Mouse (Mus musculus) heart, postnatal 14 days (tissue): Measurements from ENCODE around the gene Nanos3. TPM values are rescaled to one million over a fixed set of nuclear protein-coding genes. Genes with fewer than 3 reads are reported as not detected.

ENCODE experiments used
- DNase-seq, 2 experiments: peaks; one replicate each; pipeline ENCODE4 v3.0.0; 2021 to 2022
- intact Hi-C: fragments of 180-260 bp; cut with DNase I; formaldehyde crosslinking; loops from one replicate; pipeline ENCODE4 v1.15.1; 2025
- long read RNA-seq, 2 experiments: library from polyadenylated mRNA; stranded (forward); transcript quantifications; one replicate each; pipeline ENCODE4 v2.0.0; 2021
- total RNA-seq, 2 experiments: library from RNA; stranded (reverse); gene quantifications; 2 replicates each; pipeline ENCODE4 v1.2.3; 2021

The Nanos3 gene
- total RNA-seq = 1 to 10 TPM; 1.8 to 2.0 TPM
- long read RNA-seq, experiment 1 = 0 reads
- long read RNA-seq, experiment 2, partial matches to known transcripts = 0 of 4 reads
- long read RNA-seq, experiment 2, other reads (novel, unspliced or antisense) = 4 of 4 reads

- intact Hi-C loops = no loop called here
- DNase-seq = no peak
Measured at GRCm38 (mm10) chr8:84185117-84185516, at the start of gene Nanos3. Gene Nanos3, minus strand, starts transcription at chr8:84185217.

DNA sequence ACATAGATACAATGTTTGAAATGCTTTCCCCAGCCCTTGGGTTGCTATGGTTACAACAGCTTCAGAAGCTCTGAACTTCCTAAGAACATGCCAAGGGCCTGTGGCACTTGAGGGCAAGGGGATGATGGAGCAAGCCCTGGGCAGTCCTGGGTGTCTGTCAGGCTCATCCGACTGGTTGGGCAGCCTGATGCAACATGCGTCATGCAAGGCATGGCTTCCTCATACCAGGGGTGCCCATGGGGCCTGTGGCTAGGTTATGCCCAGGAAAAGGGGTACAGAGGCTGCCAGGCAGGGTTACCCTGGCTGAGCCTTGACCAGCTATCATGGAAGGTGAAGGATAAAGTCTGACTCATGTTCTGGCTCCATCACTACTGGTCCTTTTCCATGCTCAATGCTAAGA is 48.0 kb upstream of the Nanos3 start:
- intact Hi-C loops = loop anchor here (10.0 kb wide), 1 partner anchor 52 kb away; no protein-coding TSS in a partner anchor
- DNase-seq = no peak

DNA sequence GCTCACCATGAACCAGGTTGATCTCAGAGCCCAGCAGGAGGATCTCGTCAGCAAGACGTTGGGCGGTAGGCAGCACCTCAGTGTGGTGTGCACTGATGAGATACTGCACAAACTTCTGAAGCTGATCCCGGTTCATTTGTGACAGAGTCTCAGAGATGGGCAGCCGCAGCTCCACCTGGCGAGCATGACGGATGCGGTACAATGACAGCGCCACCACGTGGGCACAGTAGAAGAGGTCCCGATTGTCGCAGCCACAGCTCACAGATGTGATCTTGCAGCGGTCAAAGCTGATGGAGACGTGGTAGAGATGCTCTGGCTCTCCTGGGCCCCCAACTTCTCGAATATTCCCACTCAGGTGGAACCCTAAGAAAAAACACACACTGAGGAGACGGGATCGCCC is 45.7 kb upstream of the Nanos3 start:
- intact Hi-C loops = loop anchor here (10.0 kb wide), 1 partner anchor 54 kb away; no protein-coding TSS in a partner anchor
- no peak for DNase-seq

DNA sequence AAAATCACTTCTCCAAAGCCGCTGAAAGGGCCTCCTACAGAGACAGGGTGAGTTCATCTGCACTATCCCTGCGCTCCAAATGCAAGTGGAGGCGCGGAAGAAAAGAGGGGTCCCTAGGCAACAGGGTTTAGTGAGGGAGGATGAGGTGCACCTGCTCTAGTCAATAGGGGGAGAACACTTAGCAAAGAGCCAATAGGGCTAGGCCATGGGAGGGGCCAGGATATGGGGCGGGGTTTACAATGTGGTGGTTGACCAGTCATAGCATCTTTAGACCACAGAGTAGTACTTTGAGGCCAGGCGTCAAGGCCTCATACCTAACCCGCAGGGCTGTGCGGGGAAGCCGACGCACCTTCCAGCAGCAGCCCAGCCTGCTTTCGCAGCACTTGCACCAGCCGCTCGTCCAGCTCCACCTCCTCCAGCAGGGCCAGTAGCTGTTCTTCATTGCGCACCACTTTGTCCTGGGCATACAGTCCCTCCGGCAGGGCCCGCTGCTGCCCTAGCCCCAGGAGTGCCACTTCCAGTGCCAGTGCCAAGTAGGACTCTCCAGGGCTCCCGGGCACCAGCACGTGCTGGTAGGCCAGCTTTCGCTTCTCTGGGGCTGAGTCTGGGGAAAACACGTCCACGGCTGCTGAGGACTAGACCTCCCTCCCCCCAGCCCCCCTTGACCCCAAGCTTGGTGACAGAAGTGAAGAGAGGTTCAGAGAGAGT is 38.5 kb upstream of the Nanos3 start:
- intact Hi-C loops = no loop called here
- no peak for DNase-seq

DNA sequence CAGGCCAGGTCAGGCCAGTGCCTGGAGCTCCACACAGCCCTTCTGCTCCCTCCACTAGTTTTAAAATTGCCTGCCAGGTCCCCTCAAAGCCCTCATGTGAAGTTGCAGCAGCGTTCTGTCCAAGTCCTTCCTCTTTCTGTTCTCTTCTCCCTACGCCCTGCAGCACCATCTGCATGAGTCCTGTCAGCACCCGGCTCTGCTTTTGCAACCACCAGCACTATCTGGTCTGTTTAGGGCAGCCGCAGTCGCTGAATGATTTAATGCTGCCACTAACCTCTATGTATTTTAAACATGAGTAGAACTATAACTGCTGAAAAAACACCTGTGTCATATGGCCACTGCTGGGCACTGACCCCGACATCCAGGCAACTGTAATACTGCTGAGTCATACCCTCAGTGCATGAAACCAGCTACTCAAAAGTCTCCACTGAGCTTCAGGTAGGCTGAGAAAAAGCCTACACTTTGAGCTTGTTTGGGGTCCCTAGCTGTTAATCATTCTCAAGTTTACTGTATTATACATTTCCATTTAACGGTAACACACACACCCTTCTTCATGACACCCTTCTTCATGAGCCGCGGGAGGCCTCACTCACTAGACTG is 37.6 kb upstream of the Nanos3 start:
- intact Hi-C loops = no loop called here

DNA sequence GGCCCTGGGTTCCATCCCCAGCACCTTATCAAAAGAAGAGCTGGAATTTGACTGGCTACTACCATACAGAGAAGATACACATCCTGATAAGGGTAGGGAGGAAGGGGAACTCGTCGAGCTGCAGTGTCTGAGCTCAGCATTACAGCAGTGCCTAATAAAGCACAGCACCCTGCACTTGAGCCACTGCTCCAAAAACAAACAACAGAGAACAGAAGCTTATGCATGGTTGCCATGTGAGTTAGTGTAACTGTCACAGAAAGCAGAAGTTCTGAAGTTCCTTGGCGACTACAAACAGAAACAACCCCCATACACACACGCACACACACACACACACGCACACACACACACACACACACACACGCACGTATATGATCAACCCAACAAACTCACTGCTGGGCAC is 35.1 kb upstream of the Nanos3 start:
- DNase-seq = no peak
- intact Hi-C loops = no loop called here

More for the DNA sequence above, 37.6 kb upstream of the Nanos3 start:
- DNase-seq = no peak

- no peak for DNase-seq
Measured at GRCm38 (mm10) chr8:84218143-84218542, 33.1 kb upstream of the Nanos3 start.

GRCm38 (mm10) chr8:84217206-84217605 is 32.2 kb upstream of the Nanos3 start:
- intact Hi-C loops = no loop called here
- DNase-seq = no peak

More at GRCm38 (mm10) chr8:84218143-84218542, 33.1 kb upstream of the Nanos3 start:
- intact Hi-C loops = no loop called here

- intact Hi-C loops = no loop called here
- DNase-seq = no peak
Measured at GRCm38 (mm10) chr8:84213277-84213676, 28.3 kb upstream of the Nanos3 start.

- DNase-seq = no peak
- intact Hi-C loops = loop anchor here (1.0 kb wide), 1 partner anchor 26 kb away; no protein-coding TSS in a partner anchor
Measured at GRCm38 (mm10) chr8:84211881-84212563, 27.0 kb upstream of the Nanos3 start.

DNA sequence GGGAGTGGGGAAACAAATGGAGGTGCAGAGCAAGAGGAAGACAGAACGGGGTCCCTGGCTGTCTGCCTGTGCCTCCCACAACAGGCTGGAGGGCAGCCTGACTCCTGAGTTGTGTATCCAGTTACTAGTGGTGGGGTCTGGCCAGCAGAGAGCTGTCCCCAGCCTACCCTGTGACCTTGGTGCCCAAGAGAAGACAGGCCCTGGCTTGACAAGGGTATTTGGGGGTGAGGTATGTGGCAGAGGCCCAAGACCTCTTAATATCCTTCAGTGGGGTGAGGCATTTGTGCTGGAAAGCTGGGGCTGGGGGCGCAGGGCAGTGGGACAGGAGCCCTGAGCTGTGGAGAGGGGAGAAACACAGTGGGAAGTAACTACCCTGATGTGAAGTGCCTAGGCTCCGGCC is 26.2 kb upstream of the Nanos3 start:
- intact Hi-C loops = loop anchor here (1.0 kb wide), 1 partner anchor 25 kb away; no protein-coding TSS in a partner anchor
- peak in 1 of 2 experiments; percentile 56 for DNase-seq

- intact Hi-C loops = no loop called here
- peak; percentile 84 to 92 for DNase-seq
Measured at GRCm38 (mm10) chr8:84210167-84210791, 25.3 kb upstream of the Nanos3 start.

- intact Hi-C loops = no loop called here
- DNase-seq = no peak
Measured at GRCm38 (mm10) chr8:84208381-84209380, 23.7 kb upstream of the Nanos3 start.

DNA sequence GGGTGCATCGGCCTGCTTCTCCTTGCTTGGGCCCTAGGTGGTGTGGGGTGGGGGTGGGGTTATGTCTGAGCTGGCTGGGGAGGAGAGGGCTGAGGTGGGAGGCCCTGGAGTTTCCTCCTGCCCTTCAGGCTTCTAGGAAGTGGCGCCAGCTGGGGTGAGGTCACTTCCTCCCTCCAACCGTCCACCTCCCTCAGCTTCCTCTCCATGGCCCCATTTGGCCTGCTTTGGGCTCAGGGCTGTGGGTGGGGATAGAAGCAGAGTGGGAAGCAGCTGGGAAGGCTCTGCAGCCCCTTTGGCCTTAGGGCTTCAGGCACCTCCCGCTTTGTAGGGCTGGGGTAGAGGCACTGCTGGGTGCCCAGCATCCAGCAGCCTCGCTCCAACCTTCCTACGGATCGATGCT is 22.8 kb upstream of the Nanos3 start:
- intact Hi-C loops = no loop called here
- peak; percentile 76 to 82 for DNase-seq

DNA sequence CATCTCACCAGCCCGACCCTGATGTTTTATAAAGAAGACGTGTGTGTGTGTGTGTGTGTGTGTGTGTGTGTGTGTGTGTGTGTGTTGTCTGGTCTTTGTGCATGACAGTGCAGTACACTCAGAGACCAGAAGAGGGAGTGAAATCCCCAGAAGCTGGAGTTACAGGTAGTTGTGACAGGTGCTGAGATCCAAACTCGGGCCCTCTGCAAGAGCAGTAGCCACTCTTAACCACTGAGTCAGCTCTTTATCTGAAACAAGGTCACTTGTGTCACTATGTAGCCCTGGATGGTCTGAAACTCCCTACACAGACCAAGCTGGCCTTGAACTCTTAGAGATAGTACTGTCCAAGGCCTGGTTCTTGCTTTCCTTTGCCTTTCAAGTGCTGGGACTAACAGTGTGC is 21.6 kb upstream of the Nanos3 start:
- DNase-seq = no peak
- intact Hi-C loops = no loop called here

DNA sequence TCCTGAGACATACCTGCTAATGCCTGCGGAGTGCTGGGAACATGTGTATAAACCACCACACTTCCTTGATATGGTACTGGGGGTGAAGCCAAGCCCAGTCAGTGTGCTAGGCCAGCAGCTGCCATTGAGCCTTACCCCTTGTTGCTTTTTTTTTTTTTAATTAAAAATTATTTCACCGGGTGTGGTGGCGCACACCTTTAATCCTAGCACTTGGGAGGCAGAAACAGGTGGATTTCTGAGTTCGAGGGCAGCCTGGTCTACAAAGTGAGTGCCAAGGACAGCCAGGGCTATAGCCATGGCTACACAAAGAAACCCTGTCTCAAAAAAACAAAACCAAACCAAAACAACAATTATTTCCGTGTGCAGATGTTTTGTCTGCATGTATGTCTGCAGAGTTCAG is 20.1 kb upstream of the Nanos3 start:
- intact Hi-C loops = no loop called here
- DNase-seq = no peak

- DNase-seq = peak; percentile 84 to 87
- intact Hi-C loops = loop anchor here (5.0 kb wide), 1 partner anchor 458 kb away; the partner anchor contains the start of gene Ier2
Measured at GRCm38 (mm10) chr8:84203975-84204772, 19.2 kb upstream of the Nanos3 start.
